Mouse (Mus musculus) brown adipose tissue, adult 24 weeks (tissue): ENCODE data around the gene Necap1. TPM values are rescaled to one million over a fixed set of nuclear protein-coding genes. Genes with fewer than 3 reads are reported as not detected.
A peak's percentile ranks its signal among the peaks of the same experiment; 100 is the strongest.

Experiments
- H3K27ac ChIP-seq: fragments of 200-500 bp; replicated peaks from 2 replicates; pipeline ENCODE4 v1.5.1; 2012; ENCODE audit warnings: low read depth, mild to moderate bottlenecking, low read length
- H3K4me1 ChIP-seq: fragments of 200-500 bp; 2 replicates; pipeline ENCODE4 v1.6.1; 2012; ENCODE audit warnings: low read length, mixed read lengths; ENCODE audit not compliant: control insufficient read depth, insufficient read depth, insufficient read length
- H3K4me3 ChIP-seq: fragments of 200-500 bp; 2 replicates; pipeline ENCODE4 v1.5.1; 2012; ENCODE audit warnings: low read depth, mild to moderate bottlenecking, low read length, moderate library complexity; ENCODE audit not compliant: insufficient read depth
- polyA plus RNA-seq: library from polyadenylated mRNA; stranded (reverse); fragments of >200 nt; gene quantifications from 2 replicates; pipeline ENCODE4 v1.2.4, GENCODE M21; 2012; ENCODE audit not compliant: missing spikeins, insufficient read depth, insufficient read length

The Necap1 gene
- polyA plus RNA-seq, 1 experiment, result 16.3 TPM

DNA sequence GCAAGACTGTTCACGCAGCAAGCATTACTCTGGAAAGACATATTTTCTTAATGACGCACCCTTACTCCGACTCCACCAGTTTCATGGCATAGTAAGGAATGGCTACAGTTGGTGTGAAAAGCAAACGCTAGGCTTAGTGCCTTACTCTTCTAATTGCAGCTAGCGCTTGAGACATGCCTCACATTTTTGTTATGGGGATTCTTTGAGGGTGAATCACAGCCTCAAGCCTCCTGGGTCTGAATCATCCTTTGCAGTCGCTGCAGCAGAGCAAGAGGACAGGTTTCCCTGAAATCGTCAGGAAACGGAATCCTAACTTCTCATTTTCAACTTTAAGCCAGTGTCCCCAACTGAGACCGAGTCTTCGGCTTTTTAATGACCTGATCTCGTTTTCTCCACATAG, 4.4 kb upstream of the Necap1 start:
- H3K4me3 ChIP-seq, result no peak overlapping the region
- no peaks in the 10 kb centered on the region; the same call in 1 of the 2 replicates for H3K4me1 ChIP-seq
- 0 out of 2 replicates have a peak overlapping the region, but pooled peaks have one; percentile 10 for H3K27ac ChIP-seq

DNA sequence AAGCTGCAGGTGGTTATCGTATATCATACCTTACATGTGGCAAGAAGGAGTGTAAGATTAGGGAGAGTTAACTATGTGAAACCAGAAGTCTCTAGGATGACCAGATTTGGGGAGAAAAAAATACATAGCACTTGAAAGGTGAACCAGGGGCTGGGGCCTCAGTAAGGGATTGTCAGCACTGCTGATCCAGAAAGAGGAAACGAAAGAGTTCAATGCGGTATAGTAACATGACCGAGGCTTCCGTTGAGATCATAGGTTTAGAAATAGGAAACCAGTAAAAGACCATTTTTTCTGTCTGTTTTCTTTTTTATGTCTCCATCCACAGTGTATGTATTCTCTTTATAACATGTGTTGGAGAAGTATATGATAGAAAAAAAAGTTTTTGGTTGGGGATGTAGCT, 1.5 kb upstream of the Necap1 start:
- Histone ChIP-seq H3K4me1 (peaks cover 4% of the 10 kb centered on the region), H3K4me3 (no peak overlapping the region), H3K27ac (no peak overlapping the region)

DNA sequence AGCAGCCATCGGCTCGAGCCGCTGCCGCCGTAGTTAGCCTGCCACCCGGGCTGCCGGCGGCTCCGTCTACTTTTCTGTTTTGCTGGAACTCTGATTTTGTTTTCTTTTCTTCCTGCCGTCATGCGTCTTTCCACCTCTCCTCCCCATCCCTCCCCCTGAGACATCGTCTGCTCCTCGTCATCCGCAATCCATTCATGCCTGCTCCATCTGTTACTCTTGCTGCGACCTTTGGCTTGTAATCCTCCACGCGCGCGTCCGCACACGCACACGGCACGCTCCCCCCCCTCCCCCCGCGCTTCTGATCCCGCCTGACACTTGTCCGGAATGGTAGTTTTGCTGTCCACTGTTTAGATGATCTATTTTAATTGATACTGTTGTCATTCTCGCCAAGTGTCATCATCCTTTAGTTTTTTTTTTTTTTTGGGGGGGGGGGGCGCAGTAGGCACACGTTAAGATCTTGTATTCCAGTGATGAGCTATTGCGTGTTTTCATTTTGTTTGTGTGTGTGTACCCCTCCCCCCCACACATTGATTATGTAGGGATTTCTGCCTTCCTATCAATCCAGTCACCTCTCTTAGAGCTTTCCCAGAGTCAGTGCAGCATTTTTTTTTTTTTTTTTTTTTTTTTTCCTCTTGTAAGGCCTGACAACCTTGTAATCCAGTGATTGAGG, 581 bp downstream of the Necap1 start:
- H3K27ac ChIP-seq, result peak overlapping the region; percentile 60
- H3K4me3 ChIP-seq, result peak overlapping the region; percentile 83
- H3K4me1 ChIP-seq, result peaks cover 4% of the 10 kb centered on the region

DNA sequence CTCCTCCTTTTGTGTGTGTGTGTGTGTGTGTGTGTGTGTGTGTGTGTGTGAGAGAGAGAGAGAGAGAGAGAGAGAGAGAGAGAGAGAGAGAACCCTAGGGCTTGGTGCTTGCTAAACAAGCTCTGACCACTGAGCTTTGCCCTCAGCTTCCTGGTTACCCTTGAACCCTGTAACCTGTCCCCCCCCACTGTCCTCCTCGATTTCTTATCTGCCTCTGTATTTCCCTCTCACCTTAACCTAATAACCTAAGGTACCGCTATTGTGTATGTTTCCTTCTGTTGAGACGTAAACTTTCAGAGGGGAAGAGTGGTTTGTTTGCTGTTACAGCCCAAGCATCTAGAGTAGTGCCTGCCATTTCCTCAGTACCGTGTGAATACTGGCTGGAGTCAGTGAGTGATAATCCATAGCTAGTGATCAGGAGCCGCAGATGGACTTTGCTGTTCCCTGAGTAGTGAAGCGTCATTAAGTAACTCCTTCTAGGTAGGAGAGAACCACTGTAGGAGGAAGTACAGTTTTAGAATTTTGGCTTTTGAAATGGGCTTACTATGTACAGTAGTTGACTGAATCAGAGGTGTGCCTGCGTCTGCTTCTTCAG, 5.0 kb downstream of the Necap1 start:
- H3K27ac ChIP-seq, result no peak overlapping the region

DNA sequence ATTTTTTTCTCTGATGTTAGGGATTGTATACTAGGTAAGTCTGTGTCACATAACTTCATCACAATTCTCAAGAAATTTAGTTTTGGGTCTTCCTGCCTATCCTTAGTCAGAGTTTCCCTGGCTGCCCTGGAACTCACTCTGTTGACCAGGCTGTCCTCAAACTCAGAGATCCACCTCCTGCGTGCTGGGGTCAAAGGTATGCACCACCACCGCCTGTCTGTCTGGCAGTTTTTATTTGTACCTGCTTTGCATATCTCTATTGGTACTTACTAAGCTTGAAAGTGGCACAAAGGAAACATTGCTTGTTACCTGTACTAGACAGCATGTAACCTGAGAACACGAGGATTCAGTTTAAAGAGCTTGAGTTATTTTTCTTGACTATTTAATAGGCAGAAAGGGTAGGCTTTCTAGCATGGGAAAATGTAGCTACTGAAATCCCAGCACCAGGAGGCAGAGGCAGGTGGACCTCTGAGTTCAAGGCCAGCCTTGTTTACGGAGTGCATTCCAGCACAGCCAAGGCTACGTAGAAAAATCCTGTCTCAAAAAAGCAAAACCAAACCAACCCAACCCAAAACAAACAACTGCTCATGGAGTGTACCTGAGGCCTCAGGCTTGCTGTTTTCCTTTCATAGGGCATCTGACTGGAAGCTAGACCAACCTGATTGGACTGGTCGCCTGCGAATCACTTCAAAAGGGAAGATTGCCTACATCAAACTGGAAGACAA, 5.7 kb downstream of the Necap1 start:
- H3K4me1 ChIP-seq, result peaks cover 4% of the 10 kb centered on the region; the same call in 1 of the 2 replicates
- no peak overlapping the region for H3K27ac ChIP-seq
- H3K4me3 ChIP-seq, result no peak overlapping the region

More for the DNA sequence above, 5.0 kb downstream of the Necap1 start:
- Histone ChIP-seq H3K4me3 (no peak overlapping the region), H3K4me1 (peaks cover 4% of the 10 kb centered on the region; the same call in 1 of the 2 replicates)

DNA sequence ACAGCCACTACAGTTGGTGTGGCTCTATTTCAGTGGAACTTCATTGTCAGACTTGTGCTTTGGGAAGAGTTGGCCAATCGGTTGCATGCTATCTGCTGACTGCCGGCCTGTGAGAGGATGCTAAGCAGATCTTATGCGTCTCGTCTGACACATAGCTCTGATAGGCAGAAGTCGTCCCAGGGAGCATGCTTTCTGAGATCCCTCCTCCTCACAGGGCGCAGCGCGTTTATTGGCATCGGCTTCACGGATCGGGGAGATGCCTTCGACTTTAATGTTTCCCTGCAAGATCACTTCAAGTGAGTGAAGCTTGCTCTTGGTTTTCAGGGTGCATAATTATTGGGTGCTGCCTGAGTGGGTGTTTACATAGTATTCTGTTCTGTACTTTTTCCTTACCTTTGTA, 7.0 kb downstream of the Necap1 start:
- H3K27ac ChIP-seq, result no peak overlapping the region
- H3K4me3 ChIP-seq, result no peak overlapping the region
- no peaks in the 10 kb centered on the region for H3K4me1 ChIP-seq

DNA sequence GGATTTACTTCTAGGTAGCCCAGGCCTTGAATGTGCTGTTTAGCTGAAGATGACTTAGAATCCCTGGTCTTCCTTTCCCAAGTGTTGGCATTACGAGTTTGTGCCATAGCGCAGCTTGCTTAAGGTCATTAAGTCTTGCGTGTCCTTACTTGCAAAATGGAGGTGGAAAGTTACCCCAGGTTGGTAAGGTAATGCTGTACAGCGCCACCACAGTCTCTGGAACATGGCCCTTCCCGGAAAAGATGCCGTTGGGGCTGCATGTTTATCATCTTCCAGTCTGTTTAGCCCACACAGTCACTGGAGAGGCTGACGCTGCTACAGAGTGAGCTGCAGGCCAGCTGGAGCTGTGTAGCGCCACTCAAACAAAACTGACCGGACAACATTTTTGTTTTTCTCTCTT, 9.3 kb downstream of the Necap1 start:
- Histone ChIP-seq H3K4me3 (no peak overlapping the region), H3K27ac (no peak overlapping the region)

DNA sequence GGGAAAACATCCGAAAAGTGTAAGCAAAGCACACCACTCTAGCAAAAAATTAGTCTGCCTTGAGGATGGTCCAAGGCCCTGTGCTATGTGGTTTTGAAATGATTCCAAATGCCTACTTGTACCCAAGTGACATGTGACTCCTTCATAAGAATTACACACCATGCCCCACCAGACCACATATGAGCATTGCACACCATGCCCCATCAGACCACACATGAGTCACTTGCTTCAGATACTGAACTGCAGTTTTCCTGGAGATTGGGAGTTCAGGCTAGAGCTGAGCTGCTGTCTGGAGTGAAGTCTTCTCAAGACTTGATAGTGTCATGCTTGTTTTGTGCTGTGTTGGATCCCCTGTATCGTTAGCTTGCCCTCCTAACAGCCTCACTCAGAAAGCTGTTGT, 15.3 kb downstream of the Necap1 start:
- Histone ChIP-seq H3K4me1 (no peaks in the 10 kb centered on the region), H3K4me3 (no peak overlapping the region), H3K27ac (no peak overlapping the region)

More for the DNA sequence above, 9.3 kb downstream of the Necap1 start:
- no peaks in the 10 kb centered on the region for H3K4me1 ChIP-seq

DNA sequence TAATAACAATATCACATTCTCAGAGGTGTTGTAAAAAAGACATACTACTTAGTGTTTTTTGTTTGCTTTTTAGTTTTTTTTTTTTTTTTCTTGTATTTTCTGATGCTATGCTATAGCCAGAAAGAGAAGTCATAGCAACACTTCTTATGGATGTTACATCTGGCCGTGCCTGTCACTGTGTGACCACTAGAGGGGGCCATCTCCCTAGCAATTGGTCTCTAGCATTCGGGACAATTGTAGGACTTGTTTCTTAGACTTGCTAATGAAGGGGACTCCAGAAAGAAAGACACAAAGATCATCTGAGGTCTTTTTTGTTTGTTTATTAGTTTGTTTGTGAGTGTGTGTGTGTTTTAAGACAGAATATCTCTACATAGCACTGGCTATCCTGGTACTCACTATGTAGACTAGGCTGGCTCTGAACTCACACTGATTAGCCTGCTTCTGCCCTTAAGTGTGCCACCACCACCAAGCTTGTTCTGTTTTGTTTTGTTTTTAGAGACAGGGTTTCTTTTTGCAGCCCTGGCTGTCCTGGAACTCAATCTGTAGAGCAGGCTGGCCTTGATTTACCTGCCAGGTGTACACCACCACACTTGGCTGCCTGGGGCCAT, 18.3 kb downstream of the Necap1 start:
- Histone ChIP-seq H3K4me3 (no peak overlapping the region), H3K4me1 (no peaks in the 10 kb centered on the region), H3K27ac (no peak overlapping the region)

DNA sequence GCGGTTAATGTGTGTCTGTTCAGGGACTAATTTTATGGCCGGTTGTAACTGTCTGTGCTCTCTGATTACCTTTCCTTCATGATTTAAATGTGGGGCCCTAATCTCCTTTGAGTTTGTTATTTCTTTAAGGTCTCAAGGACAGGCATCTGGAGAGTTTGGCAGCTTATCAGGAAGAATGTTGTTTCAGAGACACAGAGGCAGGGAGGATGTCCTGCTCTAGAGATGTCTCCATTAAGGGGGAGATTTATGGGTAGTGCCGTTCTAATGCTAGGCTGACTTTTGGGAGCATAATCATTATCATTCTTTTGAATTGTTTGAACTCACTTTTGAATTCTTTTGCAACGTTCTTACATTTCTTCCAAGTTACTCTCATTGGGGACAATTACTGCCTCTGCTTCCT, 45.6 kb downstream of the Necap1 start:
- no peak overlapping the region for H3K27ac ChIP-seq
- no peak overlapping the region for H3K4me3 ChIP-seq
- no peaks in the 10 kb centered on the region for H3K4me1 ChIP-seq

DNA sequence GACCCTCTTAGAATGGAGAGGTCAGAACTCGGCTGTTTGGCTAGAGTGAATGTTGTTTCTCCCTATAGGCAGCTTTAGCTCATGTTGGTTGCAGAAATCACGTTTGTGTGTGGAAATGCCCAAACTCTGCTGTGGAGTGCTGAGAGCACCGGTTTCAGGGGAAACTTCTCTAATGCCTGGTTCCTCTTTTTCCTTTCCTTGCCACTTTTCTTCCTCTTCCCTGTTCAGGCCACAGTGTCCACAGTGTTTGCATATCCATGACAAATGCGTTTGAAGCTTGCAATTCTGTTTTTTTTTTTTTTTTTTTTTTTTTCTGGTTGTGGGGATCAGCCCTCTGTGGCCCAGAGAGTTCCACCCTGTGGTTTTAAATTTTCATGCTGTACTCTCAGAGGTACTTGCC, 47.2 kb downstream of the Necap1 start, which contains the start of gene Clec4a1:
TSS of gene Clec4a1 (plus strand) at position 398 of the 400 bp plus-strand sequence.
- Histone ChIP-seq H3K27ac (peak within 1 kb of the TSS; percentile 88), H3K4me1 (no peaks in the 10 kb centered on the region), H3K4me3 (peak within 1 kb of the TSS; percentile 38)

DNA sequence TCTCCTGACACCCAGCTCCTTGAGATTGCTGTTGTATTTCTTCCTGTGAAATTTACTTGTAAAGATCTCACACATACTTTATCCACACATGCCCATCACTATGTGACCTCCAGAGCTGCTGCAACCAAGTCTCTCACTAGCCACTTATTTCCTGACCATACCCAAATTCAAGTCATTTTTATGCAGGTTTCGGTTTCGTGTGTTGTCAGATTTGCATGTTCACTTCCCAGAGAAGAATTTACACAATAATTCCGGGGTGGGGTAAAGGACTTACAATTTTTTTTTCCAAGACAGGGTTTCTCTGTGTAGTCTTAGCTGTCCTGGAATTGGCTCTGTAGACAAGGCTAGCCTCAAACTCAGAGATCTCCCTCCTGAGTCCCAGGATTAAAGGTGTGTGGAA, 60.6 kb downstream of the Necap1 start:
- no peak overlapping the region for H3K4me3 ChIP-seq
- H3K27ac ChIP-seq, result no peak overlapping the region
- no peaks in the 10 kb centered on the region for H3K4me1 ChIP-seq
